Mouse (Mus musculus) spleen, postnatal 10 days (tissue): ENCODE data around the gene Ttc32.

Experiments used
- DNase-seq, 2 experiments: peaks; one replicate each; pipeline ENCODE4 v3.0.0; 2021 to 2022; ENCODE audit warnings: low spot score in 2 of 2

Gene Ttc32

DNA sequence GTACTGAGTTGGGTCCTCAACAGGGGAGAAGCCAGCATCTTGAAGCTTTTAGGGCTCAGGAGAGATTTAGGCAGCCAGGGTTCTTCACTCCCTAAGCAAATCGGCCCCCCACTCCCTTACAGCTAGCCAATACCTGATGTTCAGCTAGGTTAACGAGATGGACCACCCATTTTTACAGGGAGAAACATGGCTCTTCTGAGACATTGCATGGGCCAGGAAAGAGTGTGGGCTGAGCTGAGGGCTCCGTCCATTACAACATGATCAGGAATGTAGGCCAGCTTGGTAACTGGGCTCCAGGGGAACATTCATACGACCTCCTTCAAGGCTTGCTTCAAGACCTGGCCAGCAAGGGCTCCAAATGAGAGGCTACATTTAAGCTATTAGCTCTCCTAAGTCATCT is 16.9 kb downstream of the Ttc32 start:
- no peak for DNase-seq

GRCm38 (mm10) chr12:9048090-9048489 is 18.3 kb downstream of the Ttc32 start:
- no peak for DNase-seq

- DNase-seq = no peak
Observed at GRCm38 (mm10) chr12:9050824-9051223, 21.0 kb downstream of the Ttc32 start.

- peak; percentile 67 to 80 for DNase-seq
Observed at GRCm38 (mm10) chr12:9052075-9052829, 22.5 kb downstream of the Ttc32 start.

- no peak for DNase-seq
Observed at GRCm38 (mm10) chr12:9053345-9053744, 23.5 kb downstream of the Ttc32 start.

GRCm38 (mm10) chr12:9054012-9054411 is 24.2 kb downstream of the Ttc32 start:
- no peak for DNase-seq

DNA sequence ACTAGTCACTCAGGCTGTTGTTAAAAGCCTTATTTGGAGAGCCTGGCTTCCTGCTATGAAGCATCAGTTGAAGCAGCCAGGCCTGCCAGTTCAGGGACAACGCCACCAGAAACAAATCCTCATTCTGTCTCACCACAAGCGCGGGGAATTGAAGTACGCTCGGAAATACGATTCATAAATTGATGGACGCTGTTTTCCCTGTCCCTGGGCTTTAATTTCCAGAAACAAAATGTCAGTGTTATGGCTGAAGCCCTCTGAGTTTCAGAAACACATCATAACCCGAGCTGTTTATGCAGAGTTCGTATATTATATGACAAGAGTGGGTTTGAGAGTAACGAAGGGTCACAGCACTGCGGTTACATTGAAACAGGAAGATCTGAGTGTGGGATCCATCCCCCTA is 25.5 kb downstream of the Ttc32 start:
- DNase-seq = no peak

DNA sequence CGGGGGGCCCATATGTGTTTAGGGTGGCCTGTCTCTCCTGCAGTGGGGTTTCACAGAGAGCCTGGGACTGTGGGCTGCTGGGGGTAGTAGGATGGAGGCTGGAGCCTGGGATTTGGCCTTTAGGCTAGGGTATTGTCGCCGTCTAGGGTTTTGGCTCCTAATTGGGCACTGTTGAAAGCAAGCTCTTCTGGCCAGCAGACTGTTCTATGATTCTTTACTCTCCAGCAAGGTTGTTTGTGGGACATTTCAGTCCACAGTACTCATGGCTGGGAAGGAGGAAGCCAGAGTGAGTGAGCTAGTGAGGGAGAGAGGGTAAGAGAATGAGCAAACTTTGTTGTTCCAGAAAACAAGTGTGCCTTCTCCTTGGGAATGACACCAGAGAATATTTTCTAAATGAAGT is 29.7 kb downstream of the Ttc32 start:
- DNase-seq = no peak

DNA sequence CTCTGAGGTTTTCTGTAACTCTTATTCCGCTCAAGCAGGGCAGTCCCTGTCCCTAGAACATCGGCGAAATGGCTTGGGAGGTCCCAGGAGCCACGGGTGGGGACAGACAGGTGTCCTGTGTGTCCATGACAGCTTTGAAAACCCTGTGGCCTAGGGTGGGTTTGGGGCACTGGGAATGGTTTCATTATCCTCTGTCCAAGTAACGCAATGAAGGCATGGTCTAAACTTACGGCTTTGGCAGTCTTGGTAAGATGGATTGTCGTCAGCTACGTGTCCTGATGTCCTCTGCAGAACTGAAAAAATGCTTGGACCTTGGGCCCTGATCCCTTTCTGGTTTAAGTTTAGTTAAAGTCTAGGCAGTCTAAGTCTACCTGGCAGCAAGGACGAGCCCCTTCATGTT is 30.2 kb downstream of the Ttc32 start:
- no peak for DNase-seq

DNA sequence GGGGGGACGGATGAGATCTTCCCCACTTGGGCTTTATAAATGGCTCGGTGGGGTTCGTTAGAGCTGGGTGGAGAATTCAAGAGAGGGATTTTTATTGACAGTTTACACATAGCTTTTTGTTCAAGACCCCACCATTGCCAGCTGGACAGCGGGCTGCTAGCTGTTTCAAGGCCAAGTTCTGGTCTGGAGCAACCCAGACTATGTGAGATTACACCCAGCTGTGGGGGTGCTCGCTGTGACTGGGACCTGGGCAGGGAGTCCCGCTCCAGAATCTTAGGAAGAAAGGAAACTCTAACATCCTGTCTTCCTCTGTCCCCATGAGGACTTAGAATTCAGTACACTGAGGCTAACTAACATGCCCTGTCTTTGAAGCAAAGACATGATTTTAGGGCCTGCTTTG is 33.8 kb downstream of the Ttc32 start:
- no peak for DNase-seq

- no peak for DNase-seq
Observed at GRCm38 (mm10) chr12:9071058-9071457, 41.3 kb downstream of the Ttc32 start.

DNA sequence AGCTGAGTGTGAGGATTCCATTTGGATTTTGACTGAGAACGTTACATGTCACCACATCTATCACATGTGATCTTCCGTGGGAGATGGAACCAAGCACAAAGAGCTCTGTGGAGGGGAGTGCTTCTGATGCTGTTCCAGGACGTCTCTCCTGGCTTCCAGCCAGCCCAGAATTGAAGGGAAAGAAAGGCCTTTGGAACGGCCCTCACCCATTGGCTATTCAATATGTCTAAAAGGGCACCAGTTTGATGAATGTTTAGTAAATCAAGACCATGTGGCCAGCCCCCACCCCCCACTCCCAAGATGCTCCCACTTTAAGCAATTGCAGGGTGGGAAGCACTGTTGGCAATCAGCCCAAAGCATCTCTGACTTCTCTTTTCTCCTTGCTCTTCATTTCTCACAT is 41.7 kb downstream of the Ttc32 start:
- no peak for DNase-seq

DNA sequence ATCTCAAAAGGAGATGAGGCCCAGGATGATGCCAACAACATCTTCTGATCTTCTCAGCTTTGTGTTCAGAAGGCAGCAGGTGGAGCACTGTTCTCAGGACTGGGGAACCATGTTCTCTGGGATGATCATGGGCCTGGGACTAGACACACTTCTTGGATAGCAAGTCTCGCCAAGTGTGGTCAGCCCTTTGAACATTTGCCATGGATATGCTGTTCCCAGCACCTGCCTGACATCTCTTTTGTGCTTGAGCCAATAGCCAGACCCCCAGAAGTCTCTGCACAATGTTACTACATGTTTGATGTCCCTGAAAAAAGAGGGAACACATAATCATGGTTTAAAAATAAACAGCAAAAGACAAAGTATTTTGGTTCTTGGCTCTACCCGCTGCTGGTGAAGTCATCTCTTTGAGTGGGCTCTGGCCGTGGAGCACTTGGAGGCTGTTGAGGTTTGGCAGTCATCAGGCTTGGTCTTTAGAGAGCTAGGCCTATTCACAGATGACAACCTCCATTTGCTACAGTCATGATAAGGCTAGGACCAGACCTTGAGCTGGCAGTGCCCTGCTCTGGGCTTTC is 47.8 kb downstream of the Ttc32 start:
- no peak for DNase-seq

- DNase-seq = no peak
Observed at GRCm38 (mm10) chr12:9090226-9090625, 60.4 kb downstream of the Ttc32 start.
